Mouse (Mus musculus) layer of hippocampus, postnatal 25 days (tissue): Measurements from ENCODE around the gene Krtap12-1. TPM values are rescaled to one million over a fixed set of nuclear protein-coding genes. Genes with fewer than 3 reads are reported as not detected.
"Not testable (repeated sequence)": the region's sequence is repeated elsewhere in the genome, so short reads cannot be mapped to it uniquely, and the experiment has no call there.

Experiments
- DNase-seq, 2 experiments: peaks; one replicate each; pipeline ENCODE4 v3.0.0; 2022; ENCODE audit warnings: mixed read lengths in 2 of 2, low spot score in 1 of 2; ENCODE audit errors: extremely low spot score in 1 of 2
- total RNA-seq, 2 experiments: library from RNA; stranded (reverse); gene quantifications; 2 replicates each; pipeline ENCODE4 v1.2.3; 2021

The Krtap12-1 gene
- total RNA-seq, 2 experiments from 2014 or later, result not detected

DNA sequence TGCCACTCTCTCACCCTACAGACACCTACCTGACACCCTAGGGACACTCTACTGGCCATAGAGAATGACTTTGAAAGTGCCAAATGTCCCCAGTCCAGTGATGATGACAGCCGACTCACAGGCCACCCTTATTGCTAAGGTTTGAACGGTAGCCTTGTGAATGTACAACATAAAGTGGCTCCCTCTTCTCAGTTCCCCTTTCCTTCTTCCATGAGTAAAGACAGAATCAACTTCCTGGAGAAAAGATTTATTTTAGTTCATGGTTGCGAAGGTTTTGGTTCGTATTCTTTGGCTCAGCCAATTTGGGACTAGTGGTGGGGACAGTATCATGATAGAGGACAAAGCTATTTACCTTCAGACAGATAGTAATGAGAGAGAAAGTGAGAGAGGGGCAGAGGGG, 18.5 kb downstream of the Krtap12-1 start:
- no peak for DNase-seq

DNA sequence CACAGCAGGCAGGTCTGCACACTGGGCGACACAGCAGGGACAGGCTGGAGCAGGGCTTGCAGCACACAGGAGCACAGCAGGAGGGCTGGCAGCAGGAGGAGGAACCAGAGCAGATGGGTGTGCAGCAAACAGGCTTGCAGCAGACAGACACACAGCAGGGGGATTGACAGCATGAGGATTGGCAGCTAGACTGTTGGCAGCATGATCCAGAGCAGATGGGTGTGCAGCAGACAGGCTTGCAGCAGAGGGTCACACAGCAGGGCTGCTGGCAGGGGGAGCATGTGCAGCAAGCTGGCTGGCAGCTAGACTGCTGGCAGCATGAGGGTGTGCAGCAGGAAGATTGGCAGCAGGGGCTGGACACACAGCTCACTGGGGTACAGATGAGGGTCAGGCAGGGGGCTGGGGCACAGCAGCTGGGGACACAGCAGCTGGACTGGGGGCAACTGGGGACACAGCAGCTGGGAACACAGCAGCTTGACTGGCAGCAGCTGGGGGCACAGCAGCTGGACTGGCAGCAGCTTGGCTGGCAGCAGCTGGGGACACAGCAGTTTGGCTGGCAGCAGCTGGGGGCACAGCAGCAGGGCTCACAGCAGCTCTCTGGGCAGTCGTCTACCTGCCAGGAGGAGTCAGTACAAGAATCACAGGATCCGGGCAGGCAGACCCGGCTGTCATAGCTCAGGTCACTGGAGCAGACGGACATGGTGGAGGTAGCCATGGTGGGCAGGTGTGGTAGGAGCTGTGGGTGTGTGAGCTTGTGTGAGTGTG, 21.7 kb downstream of the Krtap12-1 start, which contains the start of gene Gm18596:
Gm18596 (minus strand) TSS at position 715 of the 765 bp plus-strand sequence.
- peak in 1 of 2 experiments; percentile 8 for DNase-seq

DNA sequence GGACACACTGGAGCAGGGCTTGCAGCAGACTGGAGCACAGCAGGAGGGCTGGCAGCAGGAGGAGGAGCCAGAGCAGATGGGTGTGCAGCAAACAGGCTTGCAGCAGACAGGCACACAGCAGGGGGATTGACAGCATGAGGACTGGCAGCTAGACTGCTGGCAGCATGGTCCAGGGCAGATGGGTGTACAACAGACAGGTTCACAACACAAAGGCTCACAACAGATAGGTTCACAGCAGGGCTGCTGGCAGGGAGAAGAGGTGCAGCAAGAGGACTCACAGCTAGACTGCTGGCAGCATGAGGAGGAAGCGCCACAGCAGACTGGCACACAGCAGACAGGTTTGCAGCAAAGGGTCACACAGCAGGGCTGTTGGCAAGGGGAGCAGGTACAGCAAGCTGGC, 30.3 kb downstream of the Krtap12-1 start:
- not testable (repeated sequence) for DNase-seq

DNA sequence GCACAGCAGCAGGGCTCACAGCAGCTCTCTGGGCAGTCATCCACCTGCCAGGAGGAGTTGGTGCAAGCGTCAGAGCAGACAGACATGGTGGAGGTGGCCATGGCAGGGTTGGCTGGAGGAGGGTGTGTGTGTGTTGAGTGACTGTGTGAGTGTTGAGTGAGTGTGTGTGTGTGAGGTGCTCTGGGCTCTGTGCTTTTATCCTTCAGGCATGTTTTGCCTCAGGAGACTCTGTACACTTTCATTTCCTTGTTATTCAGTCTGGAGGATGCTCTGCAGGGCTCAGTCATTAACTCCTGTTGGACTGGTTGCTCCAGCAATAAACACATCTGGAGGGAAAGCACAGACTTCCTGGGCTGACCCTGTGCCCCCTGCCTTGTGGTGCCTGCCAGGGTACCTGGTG, 30.9 kb downstream of the Krtap12-1 start, which contains the start of gene Gm9736:
Gm9736 (minus strand) TSS at position 101 of the 400 bp plus-strand sequence.
- not testable (repeated sequence) for DNase-seq

DNA sequence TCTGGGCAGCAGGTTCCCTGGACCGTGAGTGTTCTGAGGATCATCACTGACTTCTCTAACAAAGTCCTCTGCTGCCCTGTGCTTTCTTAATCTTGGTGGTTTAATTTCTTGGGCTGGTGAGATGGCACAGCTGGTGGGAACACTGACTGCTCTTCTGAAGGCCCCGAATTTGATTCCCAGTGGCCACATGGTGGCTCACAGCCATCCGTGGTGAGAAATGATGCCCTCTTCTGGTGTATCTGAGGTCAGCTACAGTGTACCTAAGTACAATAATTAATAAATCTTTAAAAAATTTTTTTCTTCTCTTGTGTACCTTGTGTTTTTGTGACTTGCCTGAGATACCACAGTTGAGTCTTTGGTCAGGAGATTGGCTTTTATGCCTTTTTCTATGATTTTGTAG, 31.9 kb downstream of the Krtap12-1 start:
- not testable (repeated sequence) for DNase-seq

DNA sequence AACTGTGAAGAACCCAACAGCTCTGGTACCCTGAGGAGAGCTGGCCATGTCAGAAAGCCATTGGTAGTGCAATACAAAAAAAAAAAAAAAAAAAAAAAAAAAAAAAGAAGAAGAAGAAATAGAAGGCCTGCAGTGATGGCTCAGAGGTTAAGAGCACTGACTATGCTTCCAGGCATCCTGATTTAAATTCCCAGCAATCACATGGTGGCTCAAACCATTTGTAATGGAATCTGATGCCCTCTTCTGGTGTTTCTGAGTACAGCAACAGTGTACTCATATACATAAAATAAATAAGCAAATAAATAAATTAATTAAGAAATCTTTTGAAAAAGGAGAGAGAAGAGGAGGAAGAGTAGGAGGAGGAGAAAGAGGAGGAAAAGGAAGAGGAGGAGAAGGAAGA, 33.0 kb downstream of the Krtap12-1 start:
- DNase-seq, result no peak

DNA sequence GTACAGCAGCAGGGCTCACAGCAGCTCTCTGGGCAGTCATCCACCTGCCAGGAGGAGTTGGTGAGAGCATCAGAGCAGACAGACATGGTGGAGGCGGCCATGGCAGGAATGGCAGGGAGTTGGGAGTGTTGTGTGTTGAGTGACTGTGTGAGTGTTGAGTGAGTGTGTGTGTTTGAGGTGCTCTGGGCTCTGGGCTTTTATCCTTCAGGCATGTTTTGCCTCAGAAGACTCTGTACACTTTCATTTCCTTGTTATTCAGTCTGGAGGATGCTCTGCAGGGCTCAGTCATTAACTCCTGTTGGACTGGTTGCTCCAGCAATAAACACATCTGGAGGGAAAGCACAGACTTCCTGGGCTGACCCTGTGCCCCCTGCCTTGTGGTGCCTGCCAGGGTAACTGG, 39.2 kb downstream of the Krtap12-1 start, which contains the start of gene Gm3233:
Gm3233 (minus strand) TSS at position 101 of the 400 bp plus-strand sequence.
- not testable (repeated sequence) for DNase-seq

DNA sequence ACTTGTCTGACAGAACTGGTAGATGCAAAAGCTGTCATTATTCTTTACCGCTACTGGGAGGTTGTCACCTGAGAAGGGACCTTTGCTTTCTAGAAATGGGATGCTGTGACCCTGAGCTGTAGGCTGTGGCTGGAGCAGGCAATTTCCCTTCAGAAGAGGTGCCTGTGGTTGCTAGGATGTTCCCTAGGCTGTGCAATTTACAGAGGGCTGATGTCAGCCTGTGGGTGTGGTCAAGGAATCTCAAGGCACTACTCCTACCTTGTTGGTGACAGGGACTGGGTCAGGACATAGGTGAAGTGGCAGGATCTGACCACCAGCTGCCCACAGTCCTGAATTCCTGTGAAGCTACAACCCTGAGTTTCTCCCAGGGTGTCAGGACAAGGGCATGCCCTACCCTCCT, 49.3 kb downstream of the Krtap12-1 start:
- no peak for DNase-seq

Other genes starting within 250 kb of the Krtap12-1 start
- gene Fam207a, start 204.8 kb upstream of the Krtap12-1 start, total RNA-seq, result 10 to 100 TPM; 32.8 to 33.1 TPM
- 1 to 10 TPM; 3.4 to 4.1 TPM for gene Itgb2, start 190.3 kb upstream of the Krtap12-1 start, total RNA-seq
- gene Pttg1ip, start 138.9 kb upstream of the Krtap12-1 start, total RNA-seq, result 10 to 100 TPM; 68.2 to 69.4 TPM
- gene Sumo3, start 114.5 kb upstream of the Krtap12-1 start, total RNA-seq, result 100 to 1,000 TPM; 116 to 128 TPM
- gene Gm49325, start 114.4 kb upstream of the Krtap12-1 start, total RNA-seq, result 10 to 100 TPM; 29.0 to 29.8 TPM
- 10 to 100 TPM; 69.8 to 88.4 TPM for gene Ube2g2, start 98.3 kb upstream of the Krtap12-1 start, total RNA-seq
- not detected for gene Tspear, start 34.0 kb upstream of the Krtap12-1 start, total RNA-seq
- not detected for gene Gm19402, start 29.8 kb upstream of the Krtap12-1 start, total RNA-seq
- not detected for gene Gm9508, start 23.4 kb upstream of the Krtap12-1 start, total RNA-seq
- not detected for gene Gm10272, start 14.0 kb upstream of the Krtap12-1 start, total RNA-seq
- not detected for gene Gm10024, start 9.1 kb upstream of the Krtap12-1 start, total RNA-seq
- gene Gm10142, start 4.8 kb upstream of the Krtap12-1 start, total RNA-seq, result not detected
- not detected for gene Gm10100, start 5.9 kb downstream of the Krtap12-1 start, total RNA-seq
- not detected for gene Gm18596, start 22.0 kb downstream of the Krtap12-1 start, total RNA-seq
- not detected for gene Gm9736, start 30.8 kb downstream of the Krtap12-1 start, total RNA-seq
- gene Gm3233, start 39.1 kb downstream of the Krtap12-1 start, total RNA-seq, result not detected
- gene Gm3238, start 50.7 kb downstream of the Krtap12-1 start, total RNA-seq, result not detected
- gene Gm7138, start 56.3 kb downstream of the Krtap12-1 start, total RNA-seq, result not detected
- not detected for gene Gm3250, start 61.9 kb downstream of the Krtap12-1 start, total RNA-seq
- gene Gm7137, start 67.6 kb downstream of the Krtap12-1 start, total RNA-seq, result not detected
- not detected for gene Gm9639, start 74.5 kb downstream of the Krtap12-1 start, total RNA-seq
- not detected for gene Gm19668, start 78.5 kb downstream of the Krtap12-1 start, total RNA-seq
- not detected for gene Gm9507, start 91.2 kb downstream of the Krtap12-1 start, total RNA-seq
- not detected for gene Gm2696, start 94.1 kb downstream of the Krtap12-1 start, total RNA-seq
- gene Krtap10-4, start 106.5 kb downstream of the Krtap12-1 start, total RNA-seq, result not detected
- gene Krtap10-10, start 115.3 kb downstream of the Krtap12-1 start, total RNA-seq, result not detected
- gene Gm36176, start 126.2 kb downstream of the Krtap12-1 start, total RNA-seq, result not detected
- gene Gm10318, start 132.3 kb downstream of the Krtap12-1 start, total RNA-seq, result not detected
- not detected for gene Gm3285, start 141.4 kb downstream of the Krtap12-1 start, total RNA-seq
- 1 to 10 TPM; 5.0 to 5.2 TPM for gene Lrrc3, start 181.9 kb downstream of the Krtap12-1 start, total RNA-seq
- 10 to 100 TPM; 33.2 to 40.4 TPM for gene Trpm2, start 250.0 kb downstream of the Krtap12-1 start, total RNA-seq